ENCODE assay signal across 12 mouse cellular contexts in the genomic region with DNA sequence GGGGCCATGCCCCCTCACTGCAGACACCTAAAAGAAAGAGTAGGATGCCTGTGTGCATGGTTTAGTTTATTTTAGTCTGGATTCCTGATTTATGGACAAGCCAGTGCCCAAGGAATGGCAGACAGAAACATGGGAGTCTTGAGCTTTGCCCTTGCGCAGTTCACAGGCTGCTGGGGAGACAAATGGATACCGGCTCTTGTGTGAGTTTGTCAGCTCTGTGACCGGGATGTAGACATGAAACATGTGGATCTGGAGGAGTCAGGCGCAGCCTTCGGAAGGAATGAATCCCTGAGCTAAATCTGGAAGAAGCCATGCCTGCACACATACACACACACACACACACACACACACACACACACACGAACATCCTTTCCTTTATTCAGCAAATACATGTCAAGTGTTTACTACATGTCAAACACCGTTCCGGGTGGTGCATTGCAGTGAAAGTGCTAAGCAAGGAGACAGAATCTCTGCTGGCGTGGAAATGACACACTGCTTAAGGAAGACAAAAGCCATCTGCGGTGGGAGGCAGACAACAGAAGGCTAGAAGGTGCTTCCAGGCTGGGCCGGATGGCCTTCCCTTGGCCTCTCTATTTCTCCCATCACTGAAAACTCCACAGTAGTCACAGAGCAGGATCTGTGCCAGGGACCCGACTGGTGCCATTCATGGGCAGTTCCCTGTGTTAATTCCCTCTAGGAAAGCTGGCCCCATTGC.
DNase-seq lines count a peak whose midpoint lies in the region; ATAC-seq and TF ChIP-seq lines count a peak whose summit lies in the region.
"Had no signal": no experiment of that assay in that cellular context is flagged by ENCODE, and none has a peak within 500 bp of the region (broad histone marks: within the 10 kb centered on the region; RNA-seq: fewer than 3 reads in every experiment).

No protein-coding gene starts in this region.

- no peak for DNase-seq in hindbrain, embryonic 14.5 days (ENCODE audit: low spot score)
- no peak for DNase-seq in hindbrain, embryonic 10.5 days (ENCODE audit: low spot score)
- DNase-seq in kidney, postnatal 14 days = peak; percentile 4
- no peak for DNase-seq in kidney, postnatal 25 days
- DNase-seq in stomach, postnatal 0 days (ENCODE audit: low spot score) = no peak
- DNase-seq: right cerebral cortex, postnatal 25 days; thymus, postnatal 14 days had no signal

- H3K36me3 ChIP-seq in hindbrain, embryonic 14.5 days (replicated peaks; ENCODE audit: control insufficient read depth, insufficient read depth) = no peaks in the 10 kb centered on the region
- no peaks in the 10 kb centered on the region for H3K36me3 ChIP-seq in hindbrain, embryonic 10.5 days
- no peaks in the 10 kb centered on the region for H3K36me3 ChIP-seq in stomach, embryonic 14.5 days (ENCODE audit: control insufficient read depth, insufficient read depth, low read length)
- H3K36me3 ChIP-seq in stomach, postnatal 0 days (ENCODE audit: control insufficient read depth, insufficient read depth, low read length) = no peaks in the 10 kb centered on the region
- H3K36me3 ChIP-seq: lung, embryonic 15.5 days had no signal

- ATAC-seq in hindbrain, embryonic 14.5 days (ENCODE audit: low FRiP score) = peak; percentile 37; the same call in 1 of the 2 replicates
- ATAC-seq in stomach, embryonic 14.5 days (ENCODE audit: insufficient number of reproducible peaks, insufficient read depth, low FRiP score, low read depth) = peak; percentile 76
- ATAC-seq in stomach, postnatal 0 days (ENCODE audit: low FRiP score, low TSS enrichment) = no peak
- no peak for ATAC-seq in monocyte, adult 5-6 weeks (replicated peaks; ENCODE audit: insufficient number of reproducible peaks, low FRiP score, low TSS enrichment, poor library complexity, severe bottlenecking)

- no peak overlapping the region for H3K9ac ChIP-seq in hindbrain, embryonic 14.5 days
- H3K9ac ChIP-seq in stomach, embryonic 14.5 days (replicated peaks; ENCODE audit: low read depth, low read length) = no peak overlapping the region
- no peak overlapping the region for H3K9ac ChIP-seq in stomach, postnatal 0 days (ENCODE audit: low read length)
- H3K9ac ChIP-seq: lung, embryonic 15.5 days had no signal

- no peaks in the 10 kb centered on the region for H3K27me3 ChIP-seq in hindbrain, embryonic 14.5 days (ENCODE audit: control insufficient read depth, insufficient read depth, low read length)
- H3K27me3 ChIP-seq in hindbrain, embryonic 10.5 days (ENCODE audit: insufficient read depth, poor library complexity, severe bottlenecking) = no peaks in the 10 kb centered on the region
- no peaks in the 10 kb centered on the region for H3K27me3 ChIP-seq in stomach, embryonic 14.5 days (ENCODE audit: control insufficient read depth, insufficient read depth, low read length)
- H3K27me3 ChIP-seq in stomach, postnatal 0 days (ENCODE audit: control insufficient read depth, insufficient read depth, low read length) = no peaks in the 10 kb centered on the region
- H3K27me3 ChIP-seq: CH12.LX; lung, embryonic 15.5 days; megakaryocyte, embryonic 14.5 days had no signal

- no peaks in the 10 kb centered on the region for H3K4me1 ChIP-seq in hindbrain, embryonic 14.5 days (replicated peaks; ENCODE audit: control insufficient read depth, insufficient read depth, low read length)
- no peaks in the 10 kb centered on the region for H3K4me1 ChIP-seq in hindbrain, embryonic 10.5 days (replicated peaks)
- peaks cover 8% of the 10 kb centered on the region; the same call in 1 of the 2 replicates for H3K4me1 ChIP-seq in stomach, embryonic 14.5 days (ENCODE audit: control insufficient read depth, insufficient read depth, low read length)
- H3K4me1 ChIP-seq in stomach, postnatal 0 days (replicated peaks; ENCODE audit: control insufficient read depth, insufficient read depth) = no peaks in the 10 kb centered on the region
- H3K4me1 ChIP-seq: lung, embryonic 15.5 days had no signal

- no peak overlapping the region for H3K4me2 ChIP-seq in hindbrain, embryonic 14.5 days (replicated peaks)
- H3K4me2 ChIP-seq in stomach, embryonic 14.5 days (replicated peaks; ENCODE audit: low read depth, low read length) = no peak overlapping the region
- no peak overlapping the region for H3K4me2 ChIP-seq in stomach, postnatal 0 days (replicated peaks; ENCODE audit: low read depth)
- H3K4me2 ChIP-seq: lung, embryonic 15.5 days had no signal

- no peak for TF ChIP-seq EP300 in stomach, postnatal 0 days (optimal IDR thresholded peaks at IDR 0.05)

- TF ChIP-seq CTCF in stomach, postnatal 0 days (IDR thresholded peaks at IDR 0.05; ENCODE audit: low read depth) = no peak

- no peak overlapping the region for H3K27ac ChIP-seq in hindbrain, embryonic 14.5 days
- no peak overlapping the region for H3K27ac ChIP-seq in hindbrain, embryonic 10.5 days
- peak overlapping the region; percentile 74 for H3K27ac ChIP-seq in stomach, embryonic 14.5 days (ENCODE audit: low read length)
- H3K27ac ChIP-seq in stomach, postnatal 0 days (replicated peaks) = no peak overlapping the region
- H3K27ac ChIP-seq: lung, embryonic 15.5 days had no signal

- no peaks in the 10 kb centered on the region for H3K9me3 ChIP-seq in hindbrain, embryonic 14.5 days (ENCODE audit: control insufficient read depth, low read length)
- 0 out of 2 replicates have a peak, but pooled peaks cover 2% of the 10 kb centered on the region for H3K9me3 ChIP-seq in hindbrain, embryonic 10.5 days
- 0 out of 2 replicates have a peak, but pooled peaks cover 2% of the 10 kb centered on the region for H3K9me3 ChIP-seq in stomach, embryonic 14.5 days (ENCODE audit: control insufficient read depth, low read depth, low read length)
- no peaks in the 10 kb centered on the region for H3K9me3 ChIP-seq in stomach, postnatal 0 days (ENCODE audit: control insufficient read depth, low read length)
- H3K9me3 ChIP-seq: lung, embryonic 15.5 days had no signal

- 66% methylated on average over 12 of the region's 12 CpGs for WGBS in hindbrain, embryonic 14.5 days
- WGBS in hindbrain, embryonic 10.5 days = 84% methylated on average over 12 of the region's 12 CpGs
- WGBS in stomach, embryonic 14.5 days = 27% methylated on average over 12 of the region's 12 CpGs
- WGBS in stomach, postnatal 0 days = 39% methylated on average over 12 of the region's 12 CpGs

- no peak overlapping the region for H3K4me3 ChIP-seq in hindbrain, embryonic 14.5 days (replicated peaks; ENCODE audit: low read length)
- no peak overlapping the region for H3K4me3 ChIP-seq in hindbrain, embryonic 10.5 days
- no peak overlapping the region for H3K4me3 ChIP-seq in stomach, embryonic 14.5 days (ENCODE audit: low read depth, low read length)
- no peak overlapping the region for H3K4me3 ChIP-seq in stomach, postnatal 0 days (ENCODE audit: low read depth, low read length)
- H3K4me3 ChIP-seq: lung, embryonic 15.5 days; megakaryocyte, embryonic 14.5 days had no signal

Comparison
In these comparisons a context has a peak if more than half of its experiments do, and no peak if none do; other contexts are left out.
1. ATAC-seq: peak in hindbrain, embryonic 14.5 days (single experiment) and stomach, embryonic 14.5 days (single experiment); none in stomach, postnatal 0 days (single experiment) and monocyte, adult 5-6 weeks (single experiment).